Mouse (Mus musculus) CH12F3 (cell line): ENCODE data around the gene Snrnp35.
"Not testable (repeated sequence)": the region's sequence is repeated elsewhere in the genome, so short reads cannot be mapped to it uniquely, and the experiment has no call there.

ENCODE experiments used
- in situ Hi-C: fragments of 300-500 bp; cut with MboI; formaldehyde crosslinking; loops from 2 replicates; pipeline ENCODE4 v1.14.3; 2020; ENCODE audit warnings: low sequenced_read_pairs

Snrnp35 gene

DNA sequence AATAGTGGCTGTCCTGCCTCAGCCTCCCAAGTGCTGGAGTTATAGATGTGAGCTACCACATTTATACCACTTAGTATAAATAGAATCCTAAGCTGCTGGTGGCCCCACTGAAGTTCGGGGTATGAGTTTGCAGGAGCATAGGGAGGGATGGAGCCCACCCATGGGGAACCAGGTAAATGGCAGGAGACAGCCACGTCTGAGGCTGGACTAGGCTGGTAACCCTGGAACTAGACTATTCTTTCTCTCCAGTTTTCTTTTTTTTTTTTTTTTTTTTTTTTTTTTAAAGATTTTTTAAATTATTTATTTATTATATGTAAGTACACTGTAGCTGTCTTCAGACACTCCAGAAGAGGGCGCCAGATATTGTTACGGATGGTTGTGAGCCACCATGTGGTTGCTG is 17.1 kb downstream of the Snrnp35 start:
- in situ Hi-C loops: not testable (repeated sequence)

DNA sequence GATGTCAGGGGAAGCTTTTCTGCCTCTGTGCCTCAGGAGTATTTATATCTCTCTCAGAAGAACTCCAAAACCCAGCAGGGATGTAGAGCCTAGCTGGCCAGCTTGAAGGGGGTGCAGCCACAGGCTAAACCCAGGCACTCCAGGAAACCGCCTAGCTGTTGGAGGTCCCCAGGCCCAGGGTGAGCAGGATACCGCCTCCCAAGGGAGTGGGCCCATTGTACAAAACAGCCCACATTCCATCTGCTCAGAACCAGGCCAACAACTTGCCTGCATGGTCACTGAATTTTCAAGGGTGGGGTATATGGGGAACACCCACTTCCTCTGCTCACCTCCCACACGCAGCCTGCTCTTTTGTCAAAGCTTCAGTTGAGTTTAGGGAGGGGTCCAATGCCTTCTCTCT is 17.6 kb downstream of the Snrnp35 start:
- in situ Hi-C loops: no loop called here

- in situ Hi-C loops: no loop called here
Observed at GRCm38 (mm10) chr5:124501541-124501940, 18.6 kb downstream of the Snrnp35 start.

GRCm38 (mm10) chr5:124503742-124504141 is 20.8 kb downstream of the Snrnp35 start:
- in situ Hi-C loops: no loop called here

GRCm38 (mm10) chr5:124505235-124505634 is 22.3 kb downstream of the Snrnp35 start:
- in situ Hi-C loops: no loop called here

DNA sequence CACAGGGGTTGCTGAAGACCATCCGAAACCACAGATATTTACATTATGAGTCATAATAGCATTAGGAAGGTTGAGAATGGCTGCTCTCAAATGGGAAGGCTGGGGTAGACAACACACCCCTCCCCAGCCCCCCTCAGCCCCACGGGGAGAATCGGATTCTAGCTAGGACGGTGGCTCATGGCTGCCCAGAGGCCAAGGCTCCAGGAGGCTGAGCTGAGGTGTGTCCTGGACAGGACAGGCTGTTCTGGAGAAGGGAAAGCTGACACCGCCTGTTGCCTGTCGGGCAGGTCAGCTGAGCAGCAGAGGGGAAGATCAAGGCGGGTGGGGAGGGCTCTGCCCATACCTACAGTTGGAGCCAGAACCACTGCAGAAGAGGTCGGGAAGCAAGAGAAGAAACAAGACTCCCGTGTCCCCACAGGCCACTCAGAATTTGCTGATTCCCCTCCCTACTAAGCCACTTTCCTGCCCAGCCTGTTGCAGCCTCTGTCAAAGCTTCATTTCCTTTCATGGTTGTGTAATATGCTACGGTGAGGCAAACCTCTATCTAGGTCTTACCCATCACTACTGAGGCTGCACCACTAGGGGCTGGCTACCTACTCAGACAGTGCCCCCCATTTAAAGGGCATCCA is 23.9 kb downstream of the Snrnp35 start:
- in situ Hi-C loops: no loop called here

- in situ Hi-C loops: no loop called here
Observed at GRCm38 (mm10) chr5:124509200-124509599, 26.3 kb downstream of the Snrnp35 start.

- in situ Hi-C loops: no loop called here
Observed at GRCm38 (mm10) chr5:124509742-124510237, 26.9 kb downstream of the Snrnp35 start.

DNA sequence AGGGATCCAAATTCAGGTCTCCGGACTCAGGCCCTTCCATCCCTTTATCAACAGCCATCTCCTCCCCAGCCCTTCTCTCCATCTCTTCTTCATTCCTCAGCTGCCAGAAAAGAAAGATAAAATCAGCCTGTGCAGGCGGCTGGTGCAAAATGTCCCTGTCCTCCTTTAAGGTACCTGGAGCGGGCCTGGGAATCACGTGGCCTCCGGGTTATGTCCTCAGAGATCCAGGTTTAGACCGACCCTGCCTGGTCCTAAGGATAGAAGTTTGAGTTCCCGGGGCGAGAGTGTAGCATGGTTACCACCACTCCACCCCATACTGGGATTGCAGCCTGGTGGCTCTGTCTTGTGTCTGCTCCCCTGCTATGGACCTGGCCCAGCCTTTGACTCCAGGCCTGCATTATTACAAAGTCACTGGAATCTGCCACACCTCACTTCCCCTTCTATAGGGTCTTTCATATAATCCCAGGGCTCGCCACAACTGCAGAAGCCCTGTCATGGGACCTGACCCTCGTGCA is 27.7 kb downstream of the Snrnp35 start:
- in situ Hi-C loops: no loop called here

DNA sequence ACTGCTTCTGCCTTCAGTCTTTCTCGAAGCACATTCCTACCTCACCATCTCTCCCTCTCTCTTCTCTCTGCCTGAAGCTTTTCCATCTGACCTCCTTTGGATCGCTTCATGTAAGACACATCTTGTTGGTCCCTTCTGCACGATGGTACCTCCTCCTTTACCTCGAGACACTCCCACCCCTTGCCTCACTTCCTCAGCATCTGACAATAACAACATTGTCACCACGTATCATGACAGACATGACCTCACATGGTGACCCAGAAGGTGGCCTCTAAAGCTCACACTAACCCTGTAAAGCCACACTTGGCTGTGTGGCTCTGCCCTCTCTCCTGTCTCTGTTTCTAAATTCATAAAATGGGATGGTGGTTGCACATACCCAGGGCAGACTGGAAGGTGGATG is 32.9 kb downstream of the Snrnp35 start:
- in situ Hi-C loops: no loop called here

- in situ Hi-C loops: no loop called here
Observed at GRCm38 (mm10) chr5:124518648-124519047, 35.7 kb downstream of the Snrnp35 start.

DNA sequence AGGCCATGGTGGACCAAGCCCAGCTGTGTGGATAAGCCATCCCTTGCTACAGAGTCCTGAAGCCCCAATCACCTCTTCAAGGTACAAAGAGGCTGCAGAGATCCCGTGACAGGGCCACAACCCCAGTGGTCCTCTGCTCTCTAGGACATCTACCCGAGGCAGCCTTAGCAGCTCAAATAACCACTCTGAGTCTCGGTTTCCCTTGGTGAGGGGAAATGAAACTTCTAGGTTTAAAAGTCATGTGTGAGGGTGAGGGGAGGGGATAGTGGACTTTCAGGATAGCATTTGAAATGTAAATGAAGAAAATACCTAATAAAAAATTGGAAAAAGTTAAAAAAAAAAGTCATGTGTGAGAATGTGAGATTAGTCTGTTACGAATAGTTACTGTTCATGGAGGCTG is 38.7 kb downstream of the Snrnp35 start:
- in situ Hi-C loops: no loop called here

DNA sequence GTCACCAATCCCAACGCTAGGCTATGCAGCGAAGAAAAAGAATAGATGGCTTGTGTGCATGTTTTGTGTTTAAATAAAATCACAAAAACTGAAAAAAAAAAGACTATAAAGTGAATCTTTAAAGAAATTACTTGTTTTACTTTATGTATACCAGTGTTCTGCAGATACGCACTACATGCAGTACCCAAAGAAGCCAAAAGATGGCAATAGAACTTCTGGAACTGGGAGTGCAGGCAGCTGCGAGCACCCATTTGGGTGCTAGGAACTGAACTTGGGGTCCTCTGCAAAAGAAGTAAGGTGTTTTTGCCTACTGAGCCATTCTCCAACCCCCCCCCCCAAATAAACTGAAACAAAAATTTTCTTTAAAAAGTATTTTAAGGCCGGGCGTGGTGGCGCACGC is 40.1 kb downstream of the Snrnp35 start:
- in situ Hi-C loops: no loop called here

DNA sequence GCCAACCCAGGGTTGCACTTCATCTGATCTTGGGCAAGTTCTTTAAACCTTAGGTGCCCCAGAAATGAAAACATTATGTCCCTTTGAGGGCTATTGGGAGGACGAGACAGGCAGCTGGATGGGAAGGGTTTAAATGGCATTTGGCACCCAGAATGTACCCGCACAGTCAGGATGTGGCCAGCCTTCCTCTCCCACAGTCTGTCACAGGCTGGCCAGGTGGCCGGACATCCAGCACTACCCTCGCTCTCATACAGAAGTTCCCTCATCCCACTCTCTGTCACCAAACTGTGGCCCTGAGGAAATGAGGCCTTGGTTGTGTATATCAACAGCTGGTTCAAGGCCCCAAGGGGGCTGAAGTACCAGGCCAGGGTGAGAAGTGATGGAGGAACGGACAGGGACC is 42.0 kb downstream of the Snrnp35 start:
- in situ Hi-C loops: no loop called here

DNA sequence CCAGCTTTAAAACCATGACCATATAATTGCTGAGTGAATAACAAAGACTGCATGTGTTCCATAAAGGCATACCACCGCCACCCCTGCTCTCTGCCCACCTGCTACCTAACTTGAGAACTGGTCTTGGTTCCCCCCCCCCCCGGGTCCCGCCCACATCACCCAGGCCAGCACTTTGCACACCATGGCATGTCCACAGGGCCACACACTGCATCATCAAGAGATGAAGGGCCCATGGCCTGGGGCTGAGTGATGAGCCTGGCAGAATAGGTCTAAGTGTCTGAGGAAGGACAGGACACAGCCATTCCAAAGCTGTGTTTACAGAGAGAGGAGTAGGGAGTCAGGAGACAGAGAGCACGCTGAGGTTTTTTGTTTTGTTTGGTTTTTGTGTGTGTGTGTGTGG is 45.4 kb downstream of the Snrnp35 start:
- in situ Hi-C loops: no loop called here

DNA sequence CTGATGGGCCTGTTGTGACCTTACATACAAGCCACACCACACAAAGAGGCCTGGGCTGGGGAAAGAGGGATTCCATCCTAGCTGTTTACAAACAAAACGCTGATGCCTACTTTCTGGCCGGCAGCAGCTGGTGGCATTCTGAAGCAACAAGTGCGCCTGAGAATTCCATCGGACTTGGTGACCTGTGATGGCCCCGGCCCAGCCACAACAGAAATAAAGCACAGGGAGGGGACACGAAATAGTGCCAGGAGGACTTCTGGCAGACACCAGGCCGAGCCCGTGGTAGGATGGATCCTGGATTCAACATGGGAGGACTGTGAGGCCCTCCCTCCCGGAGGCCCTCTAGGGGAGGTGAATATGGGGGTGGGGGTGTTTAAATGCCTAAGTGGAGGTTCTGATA is 45.9 kb downstream of the Snrnp35 start:
- in situ Hi-C loops: no loop called here

DNA sequence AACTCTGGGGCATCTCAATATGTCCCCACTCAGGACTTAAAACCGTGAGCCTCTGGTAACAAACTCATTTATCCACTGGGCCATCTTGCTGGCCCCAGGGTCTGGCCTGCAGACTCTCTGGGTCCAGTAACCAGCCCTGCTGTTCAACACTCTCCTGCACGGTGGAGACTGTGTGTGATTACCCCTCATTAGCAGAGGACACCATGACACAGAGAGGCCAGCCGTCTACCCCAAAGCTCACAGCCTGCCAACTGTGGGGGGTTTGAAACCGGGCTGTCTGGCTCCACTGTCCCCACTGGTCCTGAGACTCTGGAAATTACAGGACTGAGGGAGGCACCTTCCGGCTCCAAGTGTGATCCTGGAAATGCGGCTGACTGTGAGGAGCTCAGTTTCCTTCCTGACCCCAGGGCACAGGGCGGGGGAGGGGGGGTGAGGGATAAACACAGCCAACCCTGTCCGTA is 46.3 kb downstream of the Snrnp35 start:
- in situ Hi-C loops: no loop called here

GRCm38 (mm10) chr5:124529697-124530096 is 46.8 kb downstream of the Snrnp35 start:
- in situ Hi-C loops: loop anchor here (10.0 kb wide), 1 partner anchor 95 kb away; the partner anchor contains the start of gene Kmt5a

DNA sequence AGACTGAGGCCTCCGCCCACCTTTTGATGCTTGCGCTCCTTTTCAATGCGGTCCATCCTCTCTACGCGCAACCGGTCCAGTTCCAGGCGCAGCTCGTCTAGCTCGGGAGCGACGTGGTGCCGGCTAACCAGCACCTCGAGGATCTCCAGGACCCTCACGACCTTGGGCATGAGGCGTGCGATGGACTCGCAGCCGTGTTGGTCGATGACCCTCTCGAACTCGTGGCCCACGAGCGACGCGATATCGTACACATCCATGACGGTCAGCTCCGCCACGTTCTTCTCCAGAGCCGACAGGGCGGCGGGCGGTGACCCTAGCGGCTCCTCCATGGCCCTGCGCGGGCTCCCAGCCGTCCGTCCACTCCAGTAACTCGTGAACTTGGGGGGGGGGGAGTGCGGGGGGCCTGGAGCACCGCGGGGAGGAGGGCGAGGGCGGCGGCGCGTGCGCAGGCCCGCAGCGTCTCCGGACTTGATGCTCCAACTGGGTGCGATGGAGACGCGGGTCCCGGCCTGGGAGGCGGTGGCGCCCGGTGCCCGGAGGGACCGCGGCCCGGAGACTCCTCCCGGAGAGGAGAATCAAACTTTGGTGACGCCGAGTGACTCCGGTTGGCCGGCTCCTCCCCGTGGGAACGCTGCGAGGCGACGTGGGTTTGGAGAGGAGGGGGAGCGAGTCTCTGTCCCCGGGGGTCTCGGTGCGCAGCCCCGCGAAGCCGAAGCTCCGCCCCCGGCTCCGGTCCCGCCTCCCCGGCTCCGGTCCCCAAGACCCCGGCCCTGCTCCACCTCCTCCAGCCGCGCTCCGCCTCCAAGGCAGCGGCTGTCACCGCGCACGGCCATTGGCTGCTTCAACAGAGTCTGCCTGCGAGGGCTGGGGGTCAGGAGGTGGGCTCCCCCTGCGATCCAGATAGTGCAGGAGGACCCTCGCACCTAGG is 48.0 kb downstream of the Snrnp35 start, which contains the start of gene Rilpl1:
Gene Rilpl1 (minus strand): TSS at position 737 of the 928 bp plus-strand sequence.
- in situ Hi-C loops: loop anchor here (10.0 kb wide), 1 partner anchor 96 kb away; the partner anchor contains the start of gene Kmt5a

GRCm38 (mm10) chr5:124531583-124531930 is 48.6 kb downstream of the Snrnp35 start:
- in situ Hi-C loops: loop anchor here (10.0 kb wide), 1 partner anchor 97 kb away; the partner anchor contains the start of gene Kmt5a

DNA sequence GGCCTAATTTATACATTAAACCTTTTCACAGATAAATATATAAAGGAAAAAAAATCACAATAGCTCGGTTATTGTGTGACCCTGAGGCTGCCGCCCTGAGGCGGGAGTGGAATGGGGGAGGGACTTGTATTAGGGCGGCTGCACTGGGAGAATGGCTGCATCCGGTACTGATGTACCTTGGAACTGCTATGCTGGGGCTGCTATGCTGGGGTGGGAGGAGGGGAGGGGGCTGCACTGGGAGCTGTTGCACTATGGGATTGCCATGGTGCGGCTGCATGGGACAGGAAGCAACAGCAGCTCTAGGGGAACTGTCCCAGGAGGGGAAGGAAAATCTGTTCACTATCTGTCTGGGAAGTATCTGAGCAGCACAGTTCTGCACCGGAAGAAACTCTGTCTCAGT is 49.5 kb downstream of the Snrnp35 start:
- in situ Hi-C loops: loop anchor here (10.0 kb wide), 1 partner anchor 98 kb away; the partner anchor contains the start of gene Kmt5a
